Mouse (Mus musculus) frontal cortex, postnatal 36 days (tissue): ENCODE measurements around the gene Atxn7l1.

Experiments used
- DNase-seq, 2 experiments: peaks; one replicate each; pipeline ENCODE4 v3.0.0; 2022; ENCODE audit warnings: low spot score in 2 of 2

Gene Atxn7l1

GRCm38 (mm10) chr12:33364511-33364910, 217.0 kb downstream of the Atxn7l1 start:
- DNase-seq: no peak

- no peak for DNase-seq
These were observed 217.6 kb downstream of the Atxn7l1 start for GRCm38 (mm10) chr12:33365133-33365532.

GRCm38 (mm10) chr12:33369555-33369954, 222.1 kb downstream of the Atxn7l1 start:
- DNase-seq: no peak

- peak; percentile 66 to 78 for DNase-seq
These were observed 232.3 kb downstream of the Atxn7l1 start for GRCm38 (mm10) chr12:33379624-33380445.

GRCm38 (mm10) chr12:33388842-33389241, 241.3 kb downstream of the Atxn7l1 start:
- DNase-seq: peak; percentile 75 to 86

GRCm38 (mm10) chr12:33390844-33391560, 243.5 kb downstream of the Atxn7l1 start:
- DNase-seq: no peak

- peak; percentile 54 to 66 for DNase-seq
These were observed 247.5 kb downstream of the Atxn7l1 start, which contains the start of gene Efcab10 for GRCm38 (mm10) chr12:33394804-33395623. Gene Efcab10, plus strand, starts transcription at chr12:33394854.

GRCm38 (mm10) chr12:33403265-33403693, 255.8 kb downstream of the Atxn7l1 start:
- peak in 1 of 2 experiments; percentile 34 for DNase-seq

GRCm38 (mm10) chr12:33404996-33405395, 257.5 kb downstream of the Atxn7l1 start:
- no peak for DNase-seq

GRCm38 (mm10) chr12:33405398-33406026, 258.0 kb downstream of the Atxn7l1 start:
- DNase-seq: no peak

GRCm38 (mm10) chr12:33411580-33412151, 264.2 kb downstream of the Atxn7l1 start:
- DNase-seq: no peak
